Mouse (Mus musculus): ENCODE measurements around the gene Magi1. TPM values are rescaled to one million over a fixed set of nuclear protein-coding genes. Genes with fewer than 3 reads are reported as not detected.

Gene Magi1
- total and polyA plus RNA-seq, 2 experiments from 2014 or later = 16.4 to 53.0 TPM

DNA sequence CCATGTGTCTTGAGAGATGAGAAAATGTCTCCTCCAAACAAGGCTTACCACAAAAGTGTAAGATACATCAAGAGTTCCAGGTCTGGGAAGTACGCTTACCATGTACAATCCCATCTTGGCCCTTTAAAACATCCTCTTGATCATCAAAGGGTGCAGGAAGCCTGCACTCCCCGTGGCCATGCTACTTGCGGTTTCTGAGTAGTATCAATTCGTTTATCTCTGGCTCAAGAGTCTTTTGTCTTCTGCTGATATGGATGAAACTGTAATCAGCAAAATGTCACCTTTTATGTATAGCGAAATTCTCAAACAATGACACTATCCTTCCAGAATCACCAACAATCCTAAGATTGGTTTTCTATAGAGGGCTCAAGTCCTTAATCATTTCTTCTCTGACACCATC is 261.3 kb downstream of the Magi1 start:
- WGBS = 89% methylated on average over 5 of the region's 5 CpGs

DNA sequence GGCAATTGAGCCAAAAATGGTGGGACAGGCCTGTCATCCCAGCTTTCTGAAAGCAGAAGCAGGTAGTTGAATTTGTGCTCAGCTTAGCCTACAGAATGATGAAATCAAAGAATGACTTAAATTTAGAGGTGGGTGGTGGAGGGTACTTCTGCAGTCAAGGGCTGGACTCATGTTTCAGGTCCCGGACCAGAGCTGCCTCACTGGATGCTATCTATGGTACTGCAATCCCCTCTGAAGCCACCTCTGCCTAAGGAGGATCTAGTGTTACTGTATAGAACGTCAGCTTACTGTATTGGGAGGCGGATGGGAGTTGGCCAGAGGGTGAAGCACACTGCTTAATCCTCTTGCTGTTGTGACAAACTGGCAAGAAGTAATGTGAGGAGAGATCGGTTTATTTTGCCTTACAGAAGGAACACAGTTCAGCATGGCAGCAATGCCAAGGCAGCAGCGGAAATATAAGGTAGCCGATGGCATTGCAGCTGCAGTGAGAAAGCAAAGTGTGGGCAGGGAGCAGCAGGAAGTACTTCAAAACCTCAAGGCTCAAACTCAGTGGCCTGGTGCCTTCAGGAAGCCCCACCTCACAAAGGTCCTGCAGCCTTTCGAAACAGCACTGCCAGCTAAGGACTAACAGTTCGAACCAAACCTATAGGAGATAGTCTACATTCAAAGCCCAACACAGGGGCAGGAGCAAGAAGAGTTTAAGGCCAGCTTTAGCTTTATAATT is 262.3 kb downstream of the Magi1 start:
- Histone ChIP-seq H3K27me3 (ENCODE audit: insufficient read depth, low read length) (no peaks in the 10 kb centered on the region), H3K4me2 (ENCODE audit: low read depth) (no peak overlapping the region), H3K4me1 (ENCODE audit: insufficient read depth) (no peaks in the 10 kb centered on the region), H3K9ac (no peak overlapping the region), H3K36me3 (ENCODE audit: insufficient read depth) (no peaks in the 10 kb centered on the region), H3K4me3 (ENCODE audit: low read depth, low read length) (no peak overlapping the region), H3K27ac (ENCODE audit: low read depth, low read length) (no peak overlapping the region), H3K9me3 (ENCODE audit: low read length) (no peaks in the 10 kb centered on the region)
- WGBS = 89% methylated on average over 8 of the region's 8 CpGs
- DNase-seq (no peak), ATAC-seq (no peak)
- no peak for TF ChIP-seq CTCF (IDR thresholded peaks at IDR 0.05; ENCODE audit: low read depth)

More for the DNA sequence above, 261.3 kb downstream of the Magi1 start:
- no peak overlapping the region for H3K27ac ChIP-seq (ENCODE audit: low read depth, low read length)
- no peak overlapping the region for H3K9ac ChIP-seq
- ATAC-seq (no peak), DNase-seq (no peak)
- H3K27me3 ChIP-seq (ENCODE audit: insufficient read depth, low read length) = no peaks in the 10 kb centered on the region
- no peak for TF ChIP-seq CTCF (IDR thresholded peaks at IDR 0.05; ENCODE audit: low read depth)
- H3K9me3 ChIP-seq (ENCODE audit: low read length) = no peaks in the 10 kb centered on the region
- H3K4me2 ChIP-seq (ENCODE audit: low read depth) = no peak overlapping the region
- H3K4me1 ChIP-seq (ENCODE audit: insufficient read depth) = no peaks in the 10 kb centered on the region
- H3K4me3 ChIP-seq (ENCODE audit: low read depth, low read length) = no peak overlapping the region
- no peaks in the 10 kb centered on the region for H3K36me3 ChIP-seq (ENCODE audit: insufficient read depth)

DNA sequence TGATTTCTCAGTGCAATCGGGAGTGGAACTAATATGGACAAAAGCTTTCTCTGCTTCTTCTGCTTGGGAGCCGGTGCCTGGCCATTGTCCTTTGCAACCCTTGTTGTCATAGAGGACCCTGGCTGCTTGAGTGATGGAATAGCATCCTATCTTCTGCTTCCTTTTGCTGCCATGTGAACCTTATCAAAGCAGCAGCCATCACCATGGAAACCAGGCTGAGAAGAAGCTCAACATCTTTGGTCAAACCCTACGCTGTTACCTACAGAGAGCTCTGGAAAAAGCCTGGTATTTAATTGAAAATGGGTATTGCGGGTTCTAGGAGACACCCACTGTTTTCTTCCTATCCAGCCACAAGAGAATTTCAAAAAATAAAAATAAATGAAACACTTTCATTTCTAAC is 263.2 kb downstream of the Magi1 start:
- no peaks in the 10 kb centered on the region for H3K27me3 ChIP-seq (ENCODE audit: insufficient read depth, low read length)
- H3K27ac ChIP-seq (ENCODE audit: low read depth, low read length) = no peak overlapping the region
- no peaks in the 10 kb centered on the region for H3K9me3 ChIP-seq (ENCODE audit: low read length)
- no peak overlapping the region for H3K9ac ChIP-seq
- 60% methylated on average over 4 of the region's 4 CpGs for WGBS
- no peak; the same call in 1 of the 2 replicates for ATAC-seq
- no peaks in the 10 kb centered on the region for H3K4me1 ChIP-seq (ENCODE audit: insufficient read depth)
- no peak for TF ChIP-seq CTCF (IDR thresholded peaks at IDR 0.05; ENCODE audit: low read depth)
- H3K4me2 ChIP-seq (ENCODE audit: low read depth) = no peak overlapping the region
- DNase-seq = peak; percentile 22
- no peak overlapping the region for H3K4me3 ChIP-seq (ENCODE audit: low read depth, low read length)
- no peaks in the 10 kb centered on the region for H3K36me3 ChIP-seq (ENCODE audit: insufficient read depth)

DNA sequence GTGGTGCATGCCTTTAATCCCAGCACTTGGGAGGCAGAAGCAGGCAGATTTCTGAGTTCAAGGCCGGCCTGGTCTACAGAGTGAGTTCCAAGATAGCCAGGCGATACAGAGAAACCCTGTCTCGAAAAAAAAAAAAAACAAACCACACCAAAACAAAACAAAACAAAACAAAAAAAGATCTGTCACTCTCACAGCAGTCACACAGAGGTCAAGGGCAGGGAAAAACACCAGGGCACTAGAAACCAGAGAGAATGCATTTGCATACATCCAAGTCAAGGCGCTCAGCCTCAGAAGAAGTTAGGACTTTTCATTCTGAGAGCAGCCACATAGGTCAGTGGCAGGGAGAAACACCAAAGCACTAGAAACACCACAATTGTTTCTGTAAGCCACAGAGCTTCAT is 263.8 kb downstream of the Magi1 start:
- H3K36me3 ChIP-seq (ENCODE audit: insufficient read depth) = no peaks in the 10 kb centered on the region
- H3K27ac ChIP-seq (ENCODE audit: low read depth, low read length) = no peak overlapping the region
- WGBS = 96% methylated on average over 4 of the region's 4 CpGs
- no peak overlapping the region for H3K9ac ChIP-seq
- H3K4me3 ChIP-seq (ENCODE audit: low read depth, low read length) = no peak overlapping the region
- H3K4me1 ChIP-seq (ENCODE audit: insufficient read depth) = no peaks in the 10 kb centered on the region
- DNase-seq = no peak
- no peaks in the 10 kb centered on the region for H3K9me3 ChIP-seq (ENCODE audit: low read length)
- H3K27me3 ChIP-seq (ENCODE audit: insufficient read depth, low read length) = no peaks in the 10 kb centered on the region
- no peak for ATAC-seq
- no peak for TF ChIP-seq CTCF (IDR thresholded peaks at IDR 0.05; ENCODE audit: low read depth)
- no peak overlapping the region for H3K4me2 ChIP-seq (ENCODE audit: low read depth)

DNA sequence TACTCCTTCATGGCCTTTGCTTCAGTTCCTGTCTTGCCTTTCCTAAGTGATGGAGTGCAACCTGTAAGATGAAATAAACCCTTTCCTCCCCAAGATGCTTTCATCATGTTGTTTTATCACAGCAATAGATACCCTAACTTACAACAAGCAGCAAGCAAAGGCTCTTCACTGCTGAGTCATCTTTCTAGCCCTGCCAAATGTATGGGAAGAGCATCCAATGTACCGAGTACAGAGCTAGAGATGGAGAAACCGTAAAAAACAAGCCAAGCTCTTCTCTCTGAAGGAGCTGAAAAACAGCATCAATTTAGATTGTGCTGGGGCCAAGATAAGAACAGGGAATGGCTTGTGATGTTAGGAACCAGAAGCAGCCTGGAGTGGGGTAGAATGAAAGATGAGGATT is 270.0 kb downstream of the Magi1 start:
- Histone ChIP-seq H3K4me3 (ENCODE audit: low read depth, low read length) (no peak overlapping the region), H3K9me3 (ENCODE audit: low read length) (no peaks in the 10 kb centered on the region), H3K27me3 (ENCODE audit: insufficient read depth, low read length) (no peaks in the 10 kb centered on the region), H3K4me1 (ENCODE audit: insufficient read depth) (peaks cover under 1% of the 10 kb centered on the region), H3K4me2 (ENCODE audit: low read depth) (no peak overlapping the region), H3K36me3 (ENCODE audit: insufficient read depth) (no peaks in the 10 kb centered on the region), H3K27ac (ENCODE audit: low read depth, low read length) (no peak overlapping the region), H3K9ac (no peak overlapping the region)
- no peak for TF ChIP-seq CTCF (IDR thresholded peaks at IDR 0.05; ENCODE audit: low read depth)
- 66% methylated on average over 2 of the region's 2 CpGs for WGBS
- no peak for ATAC-seq
- DNase-seq = no peak

DNA sequence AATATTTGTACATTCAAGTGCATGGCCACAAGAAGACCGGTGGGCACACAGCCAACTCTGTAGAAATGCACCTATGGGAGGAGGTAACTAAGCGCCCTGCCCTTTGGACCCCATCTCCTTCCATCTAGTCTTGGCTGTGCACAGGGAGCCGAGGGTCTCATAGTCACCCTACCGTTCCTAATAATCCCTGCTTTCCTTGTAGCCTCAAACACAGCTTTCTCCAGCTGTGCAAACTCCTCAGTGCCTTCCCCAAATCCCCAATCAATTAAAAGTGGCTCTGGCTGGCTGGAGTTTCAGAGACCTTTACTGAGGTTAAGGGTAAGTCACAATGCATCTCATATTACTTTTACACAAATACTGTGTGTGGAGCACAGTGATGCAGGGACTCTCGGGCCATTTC is 271.8 kb downstream of the Magi1 start:
- Histone ChIP-seq H3K9me3 (ENCODE audit: low read length) (no peaks in the 10 kb centered on the region), H3K4me3 (ENCODE audit: low read depth, low read length) (no peak overlapping the region), H3K27ac (ENCODE audit: low read depth, low read length) (no peak overlapping the region), H3K36me3 (ENCODE audit: insufficient read depth) (no peaks in the 10 kb centered on the region), H3K27me3 (ENCODE audit: insufficient read depth, low read length) (no peaks in the 10 kb centered on the region), H3K9ac (no peak overlapping the region), H3K4me2 (ENCODE audit: low read depth) (no peak overlapping the region), H3K4me1 (ENCODE audit: insufficient read depth) (peaks cover 3% of the 10 kb centered on the region)
- no peak for DNase-seq
- no peak for ATAC-seq
- WGBS = 39% methylated on average over 5 of the region's 5 CpGs
- no peak for TF ChIP-seq CTCF (IDR thresholded peaks at IDR 0.05; ENCODE audit: low read depth)

DNA sequence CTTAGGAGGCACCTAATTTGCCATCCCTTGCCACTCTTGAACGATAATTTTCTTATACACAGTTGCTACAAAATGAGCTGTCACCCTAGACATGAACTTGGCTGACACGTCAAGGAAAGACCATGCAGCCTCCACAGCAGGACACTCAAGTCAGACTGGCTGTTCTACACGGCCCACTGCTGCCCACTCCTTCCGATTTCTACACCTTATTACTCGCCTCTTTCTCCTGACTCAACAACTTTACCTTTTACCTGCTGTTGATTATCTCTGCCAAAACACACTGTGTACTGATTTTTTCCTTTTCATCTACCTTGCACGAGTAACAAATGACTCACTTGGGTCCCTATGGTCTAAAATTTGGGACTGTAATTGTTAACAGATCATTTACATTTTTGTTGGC is 272.2 kb downstream of the Magi1 start:
- H3K4me2 ChIP-seq (ENCODE audit: low read depth) = no peak overlapping the region
- DNase-seq = no peak
- no peak for TF ChIP-seq CTCF (IDR thresholded peaks at IDR 0.05; ENCODE audit: low read depth)
- no peaks in the 10 kb centered on the region for H3K36me3 ChIP-seq (ENCODE audit: insufficient read depth)
- H3K4me1 ChIP-seq (ENCODE audit: insufficient read depth) = peaks cover 3% of the 10 kb centered on the region
- no peaks in the 10 kb centered on the region for H3K9me3 ChIP-seq (ENCODE audit: low read length)
- no peak overlapping the region for H3K4me3 ChIP-seq (ENCODE audit: low read depth, low read length)
- 69% methylated on average over 6 of the region's 6 CpGs for WGBS
- no peak for ATAC-seq
- H3K27me3 ChIP-seq (ENCODE audit: insufficient read depth, low read length) = no peaks in the 10 kb centered on the region
- H3K9ac ChIP-seq = no peak overlapping the region
- no peak overlapping the region for H3K27ac ChIP-seq (ENCODE audit: low read depth, low read length)

Data from forebrain, postnatal 0 days (tissue).